5 mouse cellular contexts compared by ENCODE assay signal in genomic region chr15:90764501-90764900, GRCm38 (mm10).
ATAC-seq lines count a peak whose summit lies in the region.

No protein-coding gene starts in this region.

- peak; percentile 47 for ATAC-seq in CD4-positive, CD25-positive, alpha-beta regulatory T cell, adult 4 months
- peak; percentile 82 for ATAC-seq in erythroblast, adult 5-6 weeks (replicated peaks; ENCODE audit: low FRiP score, poor library complexity, severe bottlenecking)
- peak; percentile 55; the same call in 1 of the 2 replicates for ATAC-seq in granulocyte monocyte progenitor cell, adult 5-6 weeks (replicated peaks; ENCODE audit: poor library complexity, severe bottlenecking)
- ATAC-seq in megakaryocyte, adult 5-6 weeks (ENCODE audit: poor library complexity, severe bottlenecking), result peak; percentile 74
- ATAC-seq in megakaryocyte-erythroid progenitor cell, adult 5-6 weeks (replicated peaks; ENCODE audit: low FRiP score, low TSS enrichment, poor library complexity, severe bottlenecking), result 0 out of 2 replicates have a peak, but pooled peaks have one; percentile 57

Comparison
In these comparisons a context has a peak if more than half of its experiments do, and no peak if none do; other contexts are left out.
1. Peak in every context shown above with its lines: ATAC-seq.